Mouse (Mus musculus) spleen, postnatal 4 days (tissue): ENCODE measurements at regions not wholly inside any gene's neighbourhood (a gene's known extent, or its start where the extent isn't known, plus 50 kb on each side); places are given as distances from the start of the nearest gene placed in this dataset.

Experiments
- DNase-seq, 2 experiments: peaks; one replicate each; pipeline ENCODE4 v3.0.0; 2022; ENCODE audit warnings: low spot score in 2 of 2

DNA sequence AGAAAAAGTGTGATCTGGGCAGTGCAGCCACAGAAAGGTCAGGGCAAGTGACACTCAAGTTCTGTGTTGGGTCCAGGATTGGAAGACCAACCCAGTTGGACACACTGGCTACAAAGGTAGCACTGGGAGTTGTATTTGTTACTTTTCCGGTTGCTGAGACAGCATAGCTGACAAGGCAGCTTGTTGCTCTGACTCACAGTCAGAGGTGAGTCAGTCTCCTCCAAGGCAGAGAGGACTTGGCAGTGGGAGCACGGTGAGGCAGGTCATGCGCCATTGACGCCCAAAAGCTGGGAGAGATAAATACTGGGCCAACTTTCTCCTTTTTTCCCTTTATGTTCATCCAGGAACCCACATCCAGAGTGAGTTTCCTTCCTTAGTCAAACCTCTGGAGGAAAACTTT is 88.4 kb downstream of the Zfp706 start:
- DNase-seq = no peak

DNA sequence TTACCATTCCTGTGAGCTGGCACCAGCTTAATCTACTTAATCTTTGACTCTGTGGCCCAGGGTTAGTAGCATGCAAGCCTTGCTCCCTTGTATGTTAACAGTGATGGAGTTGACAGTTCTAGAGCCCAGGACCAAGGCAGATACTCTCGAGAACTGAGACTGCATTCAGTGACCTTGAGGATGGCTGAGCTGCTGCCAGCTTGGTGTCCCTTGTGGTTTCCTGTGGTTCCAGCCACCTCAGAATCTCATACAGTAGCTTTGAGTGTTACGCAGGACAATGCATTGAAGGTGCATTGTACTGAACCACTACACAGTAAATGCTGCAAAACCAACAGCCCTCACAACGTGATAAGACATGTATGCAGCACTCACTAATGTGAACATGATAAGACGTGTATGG is 90.6 kb downstream of the Zfp706 start:
- no peak for DNase-seq

DNA sequence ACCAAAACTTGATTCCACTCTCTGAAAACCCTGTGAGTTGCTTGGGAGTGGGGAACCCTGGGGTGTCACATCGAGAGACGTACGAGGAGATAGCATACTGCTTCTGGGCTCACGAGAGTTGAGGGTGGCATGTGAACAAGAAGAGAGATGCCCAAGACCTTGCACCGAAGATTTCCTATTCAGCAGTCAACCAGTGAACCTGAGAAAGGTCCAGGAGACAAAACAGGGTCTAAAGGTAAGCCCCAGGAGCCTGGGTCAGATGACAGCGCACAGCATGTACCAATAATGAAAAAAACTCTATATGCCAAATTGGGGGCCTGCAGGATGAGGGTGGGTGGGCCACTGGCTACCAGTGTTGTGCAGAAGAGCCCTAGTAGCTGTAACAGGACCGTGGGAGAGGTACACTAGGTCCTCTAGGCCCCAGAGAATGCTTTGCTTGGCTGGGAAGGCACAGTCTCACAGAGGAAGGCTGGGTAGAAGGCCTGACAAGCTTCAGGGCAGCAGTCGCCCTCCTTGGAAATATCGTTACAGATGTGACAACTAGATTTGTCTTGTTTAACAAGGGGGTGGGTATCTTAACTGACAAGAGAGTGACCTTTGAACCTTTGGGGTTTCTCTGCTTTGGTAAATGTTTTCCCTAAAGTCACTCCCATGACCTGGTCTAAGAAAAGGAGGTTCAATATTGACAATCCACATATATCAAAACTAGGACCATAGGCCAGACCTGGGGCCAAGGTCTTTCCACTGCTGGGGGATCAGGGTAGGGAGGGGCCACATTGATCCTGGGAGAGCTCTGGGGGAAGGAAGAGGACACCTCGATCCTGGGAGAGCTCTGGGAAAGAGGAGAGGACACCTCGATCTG is 93.1 kb downstream of the Zfp706 start:
- DNase-seq = no peak

DNA sequence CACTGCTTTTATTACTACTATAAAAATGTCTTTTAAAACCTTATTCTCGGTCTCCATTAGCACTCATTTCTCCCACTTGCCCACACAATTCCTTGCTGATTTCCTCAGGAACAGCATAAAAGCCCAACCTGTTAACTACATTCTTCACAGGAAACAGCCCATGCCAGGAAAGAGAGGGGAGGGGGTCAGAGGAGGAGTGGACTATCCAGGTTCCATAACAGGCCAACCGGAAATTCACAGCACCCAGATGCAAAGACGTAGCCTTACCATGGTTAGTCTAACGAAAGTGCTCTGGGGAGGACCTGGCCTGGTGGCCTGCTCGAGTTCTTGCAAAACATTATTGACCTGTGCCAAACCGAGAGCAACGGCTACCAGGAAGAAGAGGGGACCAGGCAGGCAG is 94.3 kb downstream of the Zfp706 start:
- DNase-seq = no peak

DNA sequence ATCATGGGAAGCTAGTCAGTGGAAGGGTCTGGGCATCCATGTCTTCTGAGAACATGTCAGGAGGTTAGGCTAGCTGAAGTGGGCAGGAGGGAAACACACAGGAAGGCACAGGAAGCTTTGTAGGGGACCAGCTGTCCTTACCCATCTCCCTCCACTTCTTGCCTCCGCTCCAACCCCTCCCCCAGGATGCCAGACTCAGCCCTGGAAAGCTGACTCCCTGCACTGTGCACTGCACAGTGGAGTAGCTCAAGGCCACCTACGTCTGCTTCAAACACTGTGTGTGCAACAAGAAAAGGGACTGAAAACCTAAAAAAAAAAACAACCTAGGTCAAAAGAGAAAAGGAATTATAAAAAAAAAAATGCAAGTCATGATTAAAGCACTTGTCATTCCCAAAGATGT is 97.3 kb downstream of the Zfp706 start:
- no peak for DNase-seq

DNA sequence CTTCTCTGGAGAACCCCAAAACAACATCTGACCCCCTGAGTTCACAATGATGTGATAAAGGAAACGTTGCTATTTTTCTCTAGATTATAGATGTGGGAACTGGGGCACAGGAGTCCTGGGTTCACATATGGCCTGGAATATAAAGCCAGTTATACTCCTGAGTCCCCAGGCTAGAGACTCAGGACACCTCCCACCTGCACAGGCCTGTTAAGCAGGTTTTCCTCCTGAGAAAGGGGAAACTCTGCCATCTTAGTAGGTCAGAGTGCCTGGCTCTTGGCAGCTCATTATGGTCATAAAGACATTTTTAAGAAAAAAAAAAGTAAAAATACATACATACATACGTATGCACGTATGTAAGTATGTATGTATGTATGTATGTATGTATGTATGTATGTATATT is 98.1 kb downstream of the Zfp706 start:
- no peak for DNase-seq

DNA sequence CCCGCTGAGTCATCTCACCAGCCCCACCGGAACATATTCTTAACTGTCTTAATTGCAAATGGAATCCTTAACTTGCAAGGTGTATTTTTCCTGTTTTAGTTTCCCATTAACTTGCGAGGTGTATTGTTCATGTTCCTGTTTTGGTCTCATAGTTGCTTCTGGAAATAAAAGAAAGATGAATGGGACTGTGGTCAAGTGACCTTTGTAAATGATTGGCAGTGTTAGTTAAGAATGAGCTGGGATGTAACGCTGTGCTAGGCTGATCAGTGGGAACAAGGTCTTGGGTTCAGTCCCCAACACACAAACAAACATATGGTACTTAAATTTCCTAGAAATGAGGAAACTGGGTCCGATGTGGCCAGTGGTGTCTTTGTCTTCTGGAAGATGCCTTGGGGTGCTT is 100.8 kb downstream of the Zfp706 start:
- no peak for DNase-seq

DNA sequence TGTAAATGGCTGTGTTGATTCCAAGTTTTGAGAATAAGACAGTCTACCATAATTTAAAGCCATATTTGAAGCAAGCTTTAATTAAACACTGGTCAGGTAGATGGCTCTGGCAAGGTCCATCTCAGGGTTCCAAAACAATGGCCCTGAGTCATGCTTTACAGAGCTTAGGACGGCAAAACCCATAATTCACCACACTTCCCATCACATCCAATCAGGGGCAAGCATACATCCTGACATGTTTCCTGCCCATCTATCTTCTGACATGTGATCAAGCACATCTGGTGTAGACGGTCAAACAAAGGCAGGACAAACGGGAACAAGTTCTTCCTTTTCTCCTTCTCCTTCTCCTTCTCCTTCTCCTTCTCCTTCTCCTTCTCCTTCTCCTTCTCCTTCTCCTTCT is 101.5 kb downstream of the Zfp706 start:
- no peak for DNase-seq

DNA sequence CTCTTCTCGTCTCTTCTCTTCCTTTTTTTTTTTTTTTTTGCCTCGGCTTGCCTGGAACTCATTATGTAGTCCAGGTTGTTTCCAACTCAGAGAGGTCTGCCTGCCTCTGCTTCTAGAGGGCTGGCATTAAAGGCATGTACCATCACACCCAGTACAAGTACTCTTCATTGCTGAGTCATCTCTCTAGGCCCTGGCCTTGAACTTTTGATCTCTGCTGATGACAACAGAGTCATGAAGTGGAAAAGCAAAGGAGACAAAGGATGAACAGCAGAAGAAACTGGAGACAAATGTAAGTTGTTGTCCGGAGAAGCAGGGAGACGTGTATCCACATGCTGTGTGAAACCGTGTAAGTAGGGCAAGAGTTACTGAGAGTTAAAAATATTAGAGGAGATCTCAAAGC is 103.7 kb downstream of the Zfp706 start:
- no peak for DNase-seq

DNA sequence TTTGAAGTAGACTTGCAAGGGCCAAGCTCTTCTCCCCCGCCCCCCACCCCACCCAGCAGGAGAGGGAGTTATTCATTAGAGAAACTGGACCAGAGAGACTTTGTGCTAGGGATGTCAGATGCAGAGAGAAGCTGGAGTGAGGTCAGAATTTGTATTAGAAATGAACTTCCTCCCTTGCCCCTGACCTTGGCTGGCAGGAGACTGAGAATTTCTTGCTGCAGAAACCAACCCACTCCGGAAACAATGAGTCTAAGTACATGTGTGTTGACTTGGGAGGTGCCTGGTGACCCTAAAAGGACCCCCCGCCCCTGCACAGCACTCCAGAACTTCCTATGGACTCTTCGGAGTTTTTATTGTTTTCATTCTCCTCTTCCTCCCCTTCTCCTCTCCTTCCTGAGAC is 104.3 kb downstream of the Zfp706 start:
- DNase-seq = no peak

DNA sequence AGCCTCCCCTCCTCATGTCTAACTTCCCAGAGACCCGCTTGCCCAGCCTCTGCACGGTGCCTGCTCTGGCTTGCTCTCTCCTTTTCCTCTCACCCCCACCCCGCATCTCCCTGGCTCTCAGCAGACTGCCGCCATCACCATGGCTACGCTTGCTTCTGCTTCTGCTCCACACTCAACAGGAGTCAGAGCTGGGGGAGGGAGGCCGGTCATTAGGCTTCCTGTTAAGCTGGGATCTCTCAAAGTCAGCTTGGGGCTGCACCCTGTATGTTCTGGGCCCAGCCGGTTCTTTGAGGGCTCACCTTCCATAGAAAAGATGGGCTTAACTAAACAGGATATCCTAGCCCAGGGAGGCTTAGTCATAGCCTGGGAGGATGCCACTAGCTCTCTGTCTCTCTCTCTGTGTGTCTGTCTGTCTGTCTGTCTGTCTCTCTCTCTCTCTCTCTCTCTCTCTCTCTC is 105.7 kb downstream of the Zfp706 start:
- no peak for DNase-seq

DNA sequence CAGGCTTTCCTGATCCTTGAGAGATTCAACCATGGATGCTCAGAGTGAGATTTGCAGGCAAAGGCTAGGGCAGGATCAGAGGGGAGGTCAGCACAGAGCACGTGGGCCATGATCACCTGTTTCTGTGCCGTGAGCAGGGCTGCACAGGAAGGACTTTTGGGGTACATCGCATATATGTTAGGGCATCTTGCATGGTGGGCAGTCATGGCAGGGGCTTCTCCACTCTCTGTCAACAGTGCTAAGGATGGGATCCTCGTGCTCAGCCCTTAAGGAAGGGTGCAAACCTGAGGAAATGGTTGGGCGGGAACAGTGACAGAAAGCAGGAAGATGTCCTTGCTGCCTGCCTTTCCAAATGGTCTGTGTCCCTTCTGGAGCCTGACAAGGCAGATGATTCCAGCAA is 106.2 kb downstream of the Zfp706 start:
- DNase-seq = no peak

DNA sequence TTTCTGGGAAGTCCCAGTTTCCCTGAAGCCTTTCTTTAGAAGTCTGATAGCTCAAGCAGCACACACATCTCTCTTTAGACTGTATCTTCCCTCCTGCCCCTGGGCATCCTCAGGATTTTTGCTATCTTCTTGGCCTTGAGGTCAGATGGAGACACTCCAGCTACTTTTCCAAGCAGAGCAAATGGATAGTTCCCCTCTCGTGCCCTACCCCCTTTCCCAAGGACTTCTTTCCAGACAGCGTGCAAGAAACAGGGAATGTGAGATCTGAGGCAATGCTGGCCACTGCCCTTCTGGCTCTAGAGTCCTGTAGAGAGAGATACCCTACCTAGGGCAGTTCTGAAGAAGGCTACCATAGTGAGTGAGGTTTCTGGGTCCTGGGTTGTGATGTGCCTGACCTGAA is 106.6 kb downstream of the Zfp706 start:
- DNase-seq = no peak

DNA sequence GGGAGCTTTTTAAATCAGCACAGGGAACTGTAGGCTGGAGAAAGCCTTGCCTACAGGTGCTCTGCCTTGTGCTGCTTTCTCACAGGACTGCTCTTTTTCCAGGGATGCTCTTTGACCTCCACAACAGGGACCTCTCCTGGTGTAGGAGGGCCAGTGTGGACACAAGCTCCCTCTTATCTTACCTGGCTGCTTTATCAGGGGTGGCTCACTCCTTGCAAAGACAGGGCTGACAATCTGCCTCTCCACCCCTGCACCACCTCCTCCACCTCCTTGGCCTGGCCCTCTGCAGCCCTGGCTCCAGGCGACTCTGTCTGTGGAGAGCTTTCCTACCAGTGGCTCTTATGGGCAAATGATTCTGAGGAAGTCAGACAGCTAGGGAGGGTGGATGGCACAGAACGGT is 107.7 kb downstream of the Zfp706 start:
- no peak for DNase-seq

DNA sequence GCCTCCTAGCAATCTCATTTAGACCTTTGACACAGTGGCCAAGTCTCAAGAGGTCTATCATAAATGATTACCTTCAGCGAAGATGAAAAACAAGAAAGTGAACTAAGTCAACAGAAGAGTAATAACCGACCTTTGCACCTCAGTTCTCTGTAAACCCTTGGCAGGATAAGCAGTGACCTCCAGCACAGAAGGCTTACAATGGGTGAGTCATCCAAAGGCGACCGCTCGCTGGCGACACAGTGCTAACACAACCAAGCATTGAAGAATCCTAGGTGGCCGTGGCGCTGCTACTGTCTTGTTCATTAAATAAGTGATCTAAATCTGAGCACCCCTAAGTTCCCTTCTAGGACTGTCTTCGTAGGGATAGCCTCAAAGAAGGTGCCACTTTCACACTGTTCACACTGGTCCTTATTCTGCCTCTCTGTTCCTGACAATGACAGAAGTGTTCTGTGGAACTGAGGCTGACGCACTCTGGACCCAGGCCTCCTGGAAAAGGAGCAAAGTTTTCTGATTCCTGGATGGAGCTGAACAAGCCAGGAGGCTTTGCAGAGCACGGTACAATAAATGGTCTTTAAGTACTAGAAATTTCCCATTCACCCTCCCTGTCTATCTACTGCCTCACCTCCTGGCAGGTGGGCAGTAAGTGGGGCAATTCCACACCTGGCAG is 108.6 kb downstream of the Zfp706 start:
- no peak for DNase-seq

DNA sequence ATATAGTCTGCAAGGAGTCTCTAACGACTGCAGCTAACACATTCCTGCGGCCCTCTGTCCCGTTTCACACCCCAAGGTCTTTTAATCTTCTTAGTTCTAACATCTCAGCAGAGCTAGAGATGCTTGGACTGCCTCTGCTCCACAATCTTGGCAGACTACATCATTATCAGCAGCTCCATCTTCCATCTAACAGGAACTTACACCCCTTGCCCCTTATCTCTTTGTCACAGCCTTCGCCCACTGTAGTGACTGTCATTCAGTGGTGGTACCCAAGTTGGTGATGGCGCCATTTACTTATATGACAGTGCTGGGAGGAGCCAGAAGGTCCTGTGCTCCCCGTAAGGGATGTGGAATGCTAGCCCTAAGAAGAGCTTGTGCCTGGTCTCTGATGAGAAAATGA is 109.2 kb downstream of the Zfp706 start:
- DNase-seq = no peak

DNA sequence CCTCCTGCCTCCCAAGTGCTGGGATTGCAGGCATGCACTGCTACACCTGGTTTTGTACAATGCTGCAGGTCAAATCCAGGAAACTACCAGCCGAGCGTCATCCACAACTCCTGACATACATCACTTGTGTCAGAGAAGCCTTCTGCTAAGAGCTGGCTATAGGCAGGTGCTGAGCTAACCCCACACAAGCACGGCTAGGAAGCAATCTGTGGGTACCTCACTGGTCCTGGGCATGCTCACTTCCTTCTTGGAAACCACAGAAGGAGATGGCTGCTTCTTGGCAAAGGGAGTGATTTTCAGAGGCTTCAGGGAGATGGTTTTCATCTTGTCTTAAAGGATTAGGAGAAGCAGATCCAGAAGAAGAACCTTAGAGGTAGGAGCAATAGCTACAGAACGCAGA is 111.3 kb downstream of the Zfp706 start:
- DNase-seq = no peak

DNA sequence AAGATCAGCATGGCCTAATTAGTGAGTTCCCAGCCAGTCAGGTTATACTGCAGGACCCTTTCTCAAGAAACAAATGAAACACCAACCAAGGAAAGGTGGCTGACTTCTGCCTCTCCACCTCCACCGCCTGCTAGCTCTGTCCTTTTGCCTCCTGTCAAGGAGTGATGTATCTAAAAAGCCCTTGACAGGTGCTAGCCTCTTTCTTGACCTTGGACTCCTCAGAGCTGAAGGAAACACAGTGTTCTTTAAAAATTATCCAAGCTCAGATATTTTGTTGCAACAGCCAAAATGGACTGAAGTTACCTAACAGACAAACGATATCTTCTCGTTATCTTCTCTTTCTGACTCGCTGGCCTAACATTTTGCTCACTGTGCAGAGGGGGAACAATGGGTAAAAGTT is 112.5 kb downstream of the Zfp706 start:
- DNase-seq = no peak

DNA sequence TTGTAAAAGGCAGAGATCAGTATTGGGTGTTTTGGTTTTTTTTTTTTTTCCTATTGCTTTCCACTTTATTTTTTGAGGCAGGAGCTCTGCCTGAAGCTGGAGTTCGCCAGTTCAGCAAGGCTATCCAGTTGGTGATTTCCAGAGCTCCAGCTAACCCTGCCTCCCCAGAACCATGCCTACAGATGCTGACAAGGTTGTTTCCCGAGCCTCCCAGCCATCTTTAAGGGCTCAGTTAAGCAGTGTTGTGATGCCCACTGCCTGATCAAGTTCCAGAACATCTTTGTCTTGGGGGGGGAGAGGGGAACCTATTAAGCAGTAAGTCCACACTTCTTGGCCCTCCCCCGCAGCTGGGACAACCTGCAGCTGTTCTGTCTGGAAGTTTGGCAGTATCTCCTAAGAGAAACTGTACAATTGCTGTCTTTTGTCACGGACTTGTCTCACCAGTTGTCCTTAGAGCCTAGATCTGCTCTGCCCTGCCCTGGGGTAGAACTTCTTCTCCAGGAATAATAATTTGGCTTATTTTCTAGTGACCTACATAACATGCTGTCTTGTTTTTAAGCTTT is 114.1 kb downstream of the Zfp706 start:
- DNase-seq = no peak

DNA sequence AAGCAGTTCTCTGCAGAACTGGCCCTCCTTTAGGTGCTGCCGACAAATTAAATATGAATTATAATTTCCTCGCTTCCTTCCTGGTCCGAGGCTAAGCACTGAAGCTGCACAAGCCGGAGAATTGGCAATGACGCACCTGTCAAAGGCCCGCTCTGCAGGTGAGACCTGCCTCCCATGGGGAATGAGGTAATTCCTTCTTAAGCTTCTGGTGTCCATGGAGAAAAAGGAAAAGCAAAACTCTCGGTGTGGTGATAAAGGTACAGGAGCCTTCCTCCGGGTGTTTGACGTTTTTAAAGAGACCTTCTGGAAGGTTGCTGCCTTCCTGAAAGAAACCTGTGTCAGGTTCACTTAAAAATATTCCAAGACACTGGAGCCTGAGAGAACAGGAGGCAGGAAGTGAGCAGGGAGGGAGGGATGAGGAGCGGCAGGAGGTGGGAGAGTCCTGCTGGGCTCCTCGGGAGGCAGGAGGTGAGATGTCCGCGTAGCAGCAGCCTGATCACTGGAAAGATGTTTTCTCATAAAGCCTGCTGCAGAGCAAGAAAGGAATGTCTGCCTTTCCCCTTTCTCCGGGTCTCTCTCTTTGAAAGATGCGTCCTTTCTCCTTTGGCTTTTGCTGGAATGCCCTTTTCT is 114.9 kb downstream of the Zfp706 start:
- no peak for DNase-seq

DNA sequence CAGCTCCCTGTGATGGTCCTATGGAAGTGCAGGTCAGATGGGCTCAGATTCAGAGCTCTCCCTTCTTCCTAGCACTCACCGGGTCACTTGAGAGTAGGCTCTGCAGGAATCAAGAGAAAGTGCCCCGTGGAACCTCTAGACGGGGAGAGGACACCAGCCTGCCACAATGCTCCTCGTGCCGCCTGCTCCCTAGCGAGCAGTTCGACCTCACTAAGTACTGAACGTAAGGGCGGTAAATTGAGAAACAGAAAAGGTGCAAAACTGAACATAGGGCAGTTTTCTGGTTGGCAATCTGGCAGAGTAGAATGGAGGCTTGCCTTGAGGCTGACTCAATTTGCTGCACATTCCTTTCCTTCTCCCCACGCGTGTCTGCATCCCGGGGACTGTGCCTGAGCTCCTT is 115.7 kb downstream of the Zfp706 start:
- no peak for DNase-seq

DNA sequence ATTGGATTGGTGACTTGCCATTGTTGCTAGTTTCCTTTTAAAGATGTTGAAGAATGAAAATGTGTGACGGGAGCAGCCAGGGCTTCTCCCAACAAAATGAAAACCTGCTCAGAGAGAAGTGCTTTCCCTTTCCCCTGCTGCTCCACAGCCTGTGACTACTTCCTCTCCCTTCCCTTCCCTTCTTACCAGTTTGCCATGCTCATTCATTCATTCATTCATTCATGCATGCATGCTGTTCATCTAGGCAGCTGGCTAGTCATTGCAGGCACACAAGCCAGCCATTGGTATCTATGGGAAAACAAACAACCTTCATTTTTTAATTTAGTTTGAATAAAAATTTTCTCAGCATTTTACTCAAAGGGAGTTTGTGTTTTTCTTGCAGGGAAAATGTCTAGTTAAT is 116.3 kb downstream of the Zfp706 start:
- no peak for DNase-seq

DNA sequence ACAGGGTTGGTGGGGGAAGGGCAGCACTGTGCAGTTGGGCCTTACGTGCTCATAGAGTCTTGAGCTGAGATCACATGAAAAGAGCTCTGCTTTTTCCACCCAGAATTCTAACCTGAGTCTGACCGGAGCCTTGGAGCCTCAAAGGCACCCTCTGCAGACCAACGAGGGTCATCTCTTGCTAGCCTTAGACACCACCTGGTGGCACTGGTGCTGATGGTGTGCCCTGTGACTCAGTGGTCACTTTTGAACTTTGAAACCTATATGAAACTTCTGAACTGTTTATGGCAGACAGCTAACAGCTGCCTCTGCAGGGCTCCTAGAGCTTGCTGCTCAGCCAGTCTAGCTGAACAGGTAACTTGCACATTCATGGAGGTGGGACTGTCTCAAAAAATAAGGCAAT is 118.5 kb downstream of the Zfp706 start:
- no peak for DNase-seq
